Mouse (Mus musculus): ENCODE measurements at regions not wholly inside any gene's neighbourhood (a gene's known extent, or its start where the extent isn't known, plus 50 kb on each side); places are given as distances from the start of the nearest gene placed in this dataset.

DNA sequence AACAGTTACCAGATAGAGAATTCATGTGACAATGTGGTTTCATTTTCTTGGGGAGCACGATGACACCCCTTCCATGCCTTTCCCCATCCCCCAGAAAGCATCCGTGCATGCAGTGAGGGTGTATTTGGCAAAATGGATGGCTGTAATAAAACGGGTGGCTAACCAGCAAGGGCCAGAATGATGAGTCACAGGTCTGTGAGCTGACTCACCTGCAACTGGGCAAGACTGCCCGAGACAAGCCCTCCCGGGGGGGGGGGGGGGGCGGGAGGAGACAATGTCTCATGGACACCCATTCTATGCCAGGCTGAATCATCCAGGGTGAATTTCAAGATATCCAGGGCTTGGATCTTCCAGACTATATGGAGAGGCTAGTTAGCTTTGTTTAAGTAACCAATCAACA lies 59.6 kb upstream of the Lhfpl2 start:
- TF ChIP-seq EP300 (IDR thresholded peaks at IDR 0.05; ENCODE audit: insufficient read depth, low read depth, low read length) (no peak), CTCF (IDR thresholded peaks at IDR 0.05) (no peak)
